ENCODE assay signal across 8 mouse cellular contexts in the genomic region with DNA sequence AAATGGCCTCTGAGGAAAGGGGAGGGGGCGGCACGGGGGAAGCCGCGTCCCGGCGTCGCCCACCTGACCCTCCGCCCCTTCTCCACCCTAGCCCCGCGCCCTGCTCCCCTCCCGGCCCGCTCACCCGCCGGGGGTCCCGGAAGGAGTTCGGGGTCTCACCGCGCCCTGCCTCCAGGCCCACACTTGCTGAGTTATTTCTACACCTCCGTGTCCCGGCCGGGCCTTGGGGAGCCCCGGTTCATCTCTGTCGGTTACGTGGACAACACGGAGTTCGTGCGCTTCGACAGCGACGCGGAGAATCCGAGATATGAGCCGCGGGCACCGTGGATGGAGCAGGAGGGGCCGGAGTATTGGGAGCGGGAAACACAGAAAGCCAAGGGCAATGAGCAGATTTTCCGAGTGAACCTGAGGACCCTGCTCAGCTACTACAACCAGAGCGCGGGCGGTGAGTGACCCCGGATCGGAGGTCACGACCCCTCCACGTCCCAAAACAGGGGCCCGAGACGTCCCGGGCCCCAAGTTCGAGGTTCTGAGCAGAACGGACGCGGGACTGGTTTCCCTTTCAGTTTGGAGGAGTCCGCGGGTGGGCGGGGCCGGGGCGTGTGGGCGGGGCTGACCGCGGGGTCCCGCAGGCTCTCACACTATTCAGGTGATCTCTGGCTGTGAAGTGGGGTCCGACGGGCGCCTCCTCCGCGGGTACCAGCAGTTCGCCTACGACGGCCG. TPM values are rescaled to one million over a fixed set of nuclear protein-coding genes. Genes with fewer than 3 reads are reported as not detected.
DNase-seq lines count a peak whose midpoint lies in the region; ATAC-seq and TF ChIP-seq lines count a peak whose summit lies in the region.

No protein-coding gene starts in this region.

- H3K27me3 ChIP-seq in C2C12 (ENCODE audit: control insufficient read depth, insufficient read depth, insufficient read length): no peaks in the 10 kb centered on the region
- H3K27me3 ChIP-seq in erythroblast, embryonic 14.5 days (ENCODE audit: control insufficient read depth): peaks cover 22% of the 10 kb centered on the region
- H3K27me3 ChIP-seq in limb, embryonic 12.5 days: peaks cover 16% of the 10 kb centered on the region
- peaks cover 2% of the 10 kb centered on the region; the same call in 1 of the 2 replicates for H3K27me3 ChIP-seq in midbrain, embryonic 11.5 days (ENCODE audit: control insufficient read depth, insufficient read depth, low read length)
- H3K27me3 ChIP-seq in splenic B cell, adult 2 months (ENCODE audit: control insufficient read depth, insufficient read depth, low read length, poor library complexity, severe bottlenecking): no peaks in the 10 kb centered on the region

- ATAC-seq in limb, embryonic 12.5 days (ENCODE audit: insufficient number of reproducible peaks, insufficient read depth, low FRiP score, low TSS enrichment, low read depth): peak; percentile 79; the same call in 1 of the 2 replicates
- peak; percentile 68 for ATAC-seq in midbrain, embryonic 11.5 days (ENCODE audit: low FRiP score)

- H3K79me2 ChIP-seq in C2C12 (ENCODE audit: control insufficient read depth, insufficient read depth): no peaks in the 10 kb centered on the region

- H3K36me3 ChIP-seq in C2C12 (ENCODE audit: control insufficient read depth, insufficient read depth): no peaks in the 10 kb centered on the region
- no peaks in the 10 kb centered on the region for H3K36me3 ChIP-seq in erythroblast, embryonic 14.5 days (ENCODE audit: control insufficient read depth)
- no peaks in the 10 kb centered on the region for H3K36me3 ChIP-seq in limb, embryonic 12.5 days
- no peaks in the 10 kb centered on the region for H3K36me3 ChIP-seq in midbrain, embryonic 11.5 days (ENCODE audit: control insufficient read depth, insufficient read depth, low read length)
- H3K36me3 ChIP-seq in splenic B cell, adult 2 months (ENCODE audit: control insufficient read depth, insufficient read depth, low read length, poor library complexity, severe bottlenecking): peaks cover 4% of the 10 kb centered on the region; the same call in 1 of the 2 replicates

- no peaks in the 10 kb centered on the region; the same call in 1 of the 2 replicates for H3K9me3 ChIP-seq in erythroblast, embryonic 14.5 days (ENCODE audit: control insufficient read depth, low read length)
- no peaks in the 10 kb centered on the region for H3K9me3 ChIP-seq in limb, embryonic 12.5 days
- no peaks in the 10 kb centered on the region for H3K9me3 ChIP-seq in midbrain, embryonic 11.5 days (ENCODE audit: control insufficient read depth, low read length)

- no peak overlapping the region for H3K27ac ChIP-seq in limb, embryonic 12.5 days
- no peak overlapping the region for H3K27ac ChIP-seq in midbrain, embryonic 11.5 days (ENCODE audit: low read depth, low read length)

- H3K4me2 ChIP-seq in limb, embryonic 12.5 days: peak overlapping the region; percentile 95
- peak overlapping the region; percentile 93 for H3K4me2 ChIP-seq in midbrain, embryonic 11.5 days

- peaks cover 9% of the 10 kb centered on the region for H3K4me1 ChIP-seq in erythroblast, embryonic 14.5 days (ENCODE audit: control insufficient read depth)
- H3K4me1 ChIP-seq in limb, embryonic 12.5 days (replicated peaks): no peaks in the 10 kb centered on the region
- peaks cover 3% of the 10 kb centered on the region; the same call in 1 of the 2 replicates for H3K4me1 ChIP-seq in midbrain, embryonic 11.5 days (ENCODE audit: control insufficient read depth, insufficient read depth, low read length)

- WGBS in limb, embryonic 12.5 days: 1% methylated on average over 65 of the region's 70 CpGs
- WGBS in midbrain, embryonic 11.5 days: under 1% methylated on average over 70 of the region's 70 CpGs

- intact Hi-C loops in left cerebral cortex, postnatal 14 days (cut with DNase I): loop anchor here (5.0 kb wide), 1 partner anchor 1378 kb away; a partner anchor contains a TSS

- H3ac ChIP-seq in C2C12 (ENCODE audit: control insufficient read depth, insufficient read length, low read depth): peak overlapping the region; percentile 49

- peak; percentile 59 for DNase-seq in ZHBTc4 (ENCODE audit: low read depth, low spot score)
- DNase-seq in heart, postnatal 4 days: peak; percentile 27
- peak; percentile 94 for DNase-seq in midbrain, embryonic 11.5 days (ENCODE audit: low spot score, missing footprints)
- peak; percentile 74 for DNase-seq in splenic B cell, adult 2 months (ENCODE audit: low read depth, low spot score)
- DNase-seq in left cerebral cortex, postnatal 14 days (ENCODE audit: low spot score in 2 of 2): no peak

- H3K4me3 ChIP-seq in C2C12 (ENCODE audit: insufficient read depth, poor library complexity, severe bottlenecking): peak overlapping the region; percentile 41
- H3K4me3 ChIP-seq in erythroblast, embryonic 14.5 days (replicated peaks): peak overlapping the region; percentile 62
- H3K4me3 ChIP-seq in limb, embryonic 12.5 days (replicated peaks): peak overlapping the region; percentile 65
- peak overlapping the region; percentile 51 for H3K4me3 ChIP-seq in midbrain, embryonic 11.5 days (ENCODE audit: low read depth, low read length)

- no peaks in the 10 kb centered on the region for H3K79me3 ChIP-seq in C2C12 (ENCODE audit: low read depth)

- peak overlapping the region; percentile 67 for H3K9ac ChIP-seq in limb, embryonic 12.5 days (replicated peaks)
- peak overlapping the region; percentile 66 for H3K9ac ChIP-seq in midbrain, embryonic 11.5 days (ENCODE audit: low read length)

- no peak for TF ChIP-seq CTCF in C2C12 (IDR thresholded peaks at IDR 0.05; ENCODE audit: control insufficient read depth, insufficient read depth, insufficient read length)

TF ChIP-seq in C2C12, 6 proteins besides CTCF, POLR2A, EP300 and RAD21:
- TF ChIP-seq MYOD1 (IDR thresholded peaks at IDR 0.05; ENCODE audit: control insufficient read depth, insufficient read length, low read depth) (no peak), MYOG (IDR thresholded peaks at IDR 0.05; ENCODE audit: control insufficient read depth, extremely low read depth, insufficient read length) (no peak), FOSL1 (IDR thresholded peaks at IDR 0.05; ENCODE audit: insufficient read depth, low read length, poor library complexity, severe bottlenecking) (no peak), USF1 (IDR thresholded peaks at IDR 0.05; ENCODE audit: low read depth) (no peak), CEBPB (IDR thresholded peaks at IDR 0.05; ENCODE audit: low read depth) (no peak), MAX (IDR thresholded peaks at IDR 0.05) (no peak)

RNA-seq across cellular contexts. Expression of a gene that starts 0.5 kb away (rescaled TPM):
- 3.5 TPM for polyA plus RNA-seq in C2C12 (2012; fragmentation: generic; extraction: Trizol)
- 0.50 and 0.56 TPM in 2 replicates for polyA plus RNA-seq in erythroblast, embryonic 14.5 days (2012)
- total RNA-seq in heart, postnatal 4 days (2021): 1 to 10 TPM; 8.0 TPM
- 5.0 and 6.0 TPM in 2 replicates for polyA plus RNA-seq in limb, embryonic 12.5 days (2016; fragmentation: Nextera tagmentation; extraction: Ambion mirVana)
- polyA plus RNA-seq in midbrain, embryonic 11.5 days (2014; fragmentation: Nextera tagmentation; extraction: Ambion mirVana): 1.9 and 2.5 TPM in 2 replicates
- 1 to 10 TPM in 1 of 2 experiments, under 1 TPM in 1; 0.85 to 1.4 TPM for total RNA-seq in left cerebral cortex, postnatal 14 days (2021)

RNA-seq across cellular contexts. Expression of a gene that starts 37.8 kb away (rescaled TPM):
- 0.11 TPM for polyA plus RNA-seq in C2C12 (2012; fragmentation: generic; extraction: Trizol)
- polyA plus RNA-seq in erythroblast, embryonic 14.5 days (2012): not detected in 2 replicates
- total RNA-seq in heart, postnatal 4 days (2021): under 1 TPM; 0.64 to 0.77 TPM
- 0.45 and 0.88 TPM in 2 replicates for polyA plus RNA-seq in limb, embryonic 12.5 days (2016; fragmentation: Nextera tagmentation; extraction: Ambion mirVana)
- polyA plus RNA-seq in midbrain, embryonic 11.5 days (2014; fragmentation: Nextera tagmentation; extraction: Ambion mirVana): 0.22 and 0.34 TPM in 2 replicates
- 1 to 10 TPM in 1 of 2 experiments, under 1 TPM in 1; 0.48 to 2.2 TPM for total RNA-seq in left cerebral cortex, postnatal 14 days (2021)

RNA-seq across cellular contexts. Expression of a gene that starts 44.8 kb away (rescaled TPM):
- polyA plus RNA-seq in C2C12 (2012; fragmentation: generic; extraction: Trizol): not detected
- polyA plus RNA-seq in erythroblast, embryonic 14.5 days (2012): 0.09 TPM in 1 of 2 replicates, not detected in the other
- under 1 TPM; 0.21 to 0.52 TPM for total RNA-seq in heart, postnatal 4 days (2021)
- polyA plus RNA-seq in limb, embryonic 12.5 days (2016; fragmentation: Nextera tagmentation; extraction: Ambion mirVana): 2.0 TPM in 2 replicates
- polyA plus RNA-seq in midbrain, embryonic 11.5 days (2014; fragmentation: Nextera tagmentation; extraction: Ambion mirVana): 0.33 and 0.93 TPM in 2 replicates
- total RNA-seq in left cerebral cortex, postnatal 14 days (2021): not detected

RNA-seq across cellular contexts. Expression of a gene that starts 59.1 kb away (rescaled TPM):
- polyA plus RNA-seq in C2C12 (2012; fragmentation: generic; extraction: Trizol): 0.14 TPM
- polyA plus RNA-seq in erythroblast, embryonic 14.5 days (2012): 0.03 and 0.13 TPM in 2 replicates
- under 1 TPM; 0.69 to 0.92 TPM for total RNA-seq in heart, postnatal 4 days (2021)
- polyA plus RNA-seq in limb, embryonic 12.5 days (2016; fragmentation: Nextera tagmentation; extraction: Ambion mirVana): 17.3 and 19.3 TPM in 2 replicates
- 9.3 and 10.0 TPM in 2 replicates for polyA plus RNA-seq in midbrain, embryonic 11.5 days (2014; fragmentation: Nextera tagmentation; extraction: Ambion mirVana)
- under 1 TPM; 0.35 to 0.36 TPM for total RNA-seq in left cerebral cortex, postnatal 14 days (2021)

RNA-seq across cellular contexts. Expression of a gene that starts 59.7 kb away (rescaled TPM):
- 3.3 TPM for polyA plus RNA-seq in C2C12 (2012; fragmentation: generic; extraction: Trizol)
- polyA plus RNA-seq in erythroblast, embryonic 14.5 days (2012): not detected in 2 replicates
- total RNA-seq in heart, postnatal 4 days (2021): under 1 TPM; 0.43 to 0.55 TPM
- 0.13 TPM in 1 of 2 replicates, not detected in the other for polyA plus RNA-seq in limb, embryonic 12.5 days (2016; fragmentation: Nextera tagmentation; extraction: Ambion mirVana)
- polyA plus RNA-seq in midbrain, embryonic 11.5 days (2014; fragmentation: Nextera tagmentation; extraction: Ambion mirVana): not detected in 2 replicates
- under 1 TPM; 0.48 to 0.74 TPM for total RNA-seq in left cerebral cortex, postnatal 14 days (2021)

Comparison
In these comparisons a context has a peak if more than half of its experiments do, and no peak if none do; other contexts are left out.
1. DNase-seq: peak in ZHBTc4 (single experiment), heart, postnatal 4 days (single experiment), midbrain, embryonic 11.5 days (single experiment) and splenic B cell, adult 2 months (single experiment); none in left cerebral cortex, postnatal 14 days (0 of 2).
2. Peak in every context shown above with its lines, with median percentiles within 50 percentile points of each other: H3K4me3 ChIP-seq.